Mouse (Mus musculus) lung, postnatal 10 days (tissue): ENCODE measurements around the gene Rasgrp4.
"Not testable (repeated sequence)": the region's sequence is repeated elsewhere in the genome, so short reads cannot be mapped to it uniquely, and the experiment has no call there.

ENCODE experiments used
- DNase-seq: peaks from one replicate; pipeline ENCODE4 v3.0.0; 2021

Rasgrp4 gene

GRCm38 (mm10) chr7:29134693-29135386 is at the start of gene Rasgrp4:
Rasgrp4 (plus strand) TSS chr7:29134851.
- DNase-seq: peak; percentile 50

GRCm38 (mm10) chr7:29085981-29086380 is 48.7 kb upstream of the Rasgrp4 start:
- no peak for DNase-seq

GRCm38 (mm10) chr7:29086902-29087301 is 47.7 kb upstream of the Rasgrp4 start:
- no peak for DNase-seq

DNA sequence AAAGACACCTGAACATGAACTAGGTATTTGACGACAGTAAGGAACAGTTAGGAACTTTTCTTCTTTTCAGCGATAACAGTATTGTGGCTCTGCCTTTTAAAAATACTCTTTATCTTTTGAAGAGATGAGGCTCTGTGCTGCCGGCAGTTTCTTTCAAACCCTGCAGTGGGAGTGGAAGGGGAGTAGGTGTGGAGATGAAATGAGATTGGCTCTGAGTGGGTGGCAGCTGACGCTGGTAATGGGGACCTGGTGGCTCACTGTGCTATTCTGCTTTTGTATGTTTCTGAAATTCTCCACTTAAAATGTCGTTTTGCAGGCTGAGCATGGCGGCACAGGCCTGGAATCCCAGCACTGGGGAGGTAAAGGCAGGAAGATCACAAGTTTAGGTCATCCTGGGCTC is 45.8 kb upstream of the Rasgrp4 start:
- DNase-seq: no peak

DNA sequence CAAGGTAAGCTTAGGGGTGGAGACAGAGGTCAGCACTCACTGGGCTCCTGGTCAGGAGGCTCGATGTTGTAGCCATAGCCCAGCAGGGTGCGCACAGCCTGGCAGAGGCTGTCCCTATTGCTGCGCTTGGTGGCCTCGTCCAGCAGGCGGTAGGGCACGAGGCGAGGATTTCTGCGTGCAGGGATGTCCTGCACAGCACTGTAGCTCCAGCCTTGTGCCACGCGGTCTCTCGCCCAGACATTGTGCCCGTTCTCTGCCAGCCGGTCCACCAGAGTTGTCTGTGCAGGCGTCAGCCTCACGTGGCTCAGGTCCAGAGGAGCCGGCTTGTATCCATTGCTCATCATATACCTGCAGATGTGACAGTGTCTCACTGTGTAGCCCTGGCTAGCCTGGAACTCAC is 37.5 kb upstream of the Rasgrp4 start:
- DNase-seq: no peak

GRCm38 (mm10) chr7:29101286-29102017 is 33.2 kb upstream of the Rasgrp4 start:
- no peak for DNase-seq

DNA sequence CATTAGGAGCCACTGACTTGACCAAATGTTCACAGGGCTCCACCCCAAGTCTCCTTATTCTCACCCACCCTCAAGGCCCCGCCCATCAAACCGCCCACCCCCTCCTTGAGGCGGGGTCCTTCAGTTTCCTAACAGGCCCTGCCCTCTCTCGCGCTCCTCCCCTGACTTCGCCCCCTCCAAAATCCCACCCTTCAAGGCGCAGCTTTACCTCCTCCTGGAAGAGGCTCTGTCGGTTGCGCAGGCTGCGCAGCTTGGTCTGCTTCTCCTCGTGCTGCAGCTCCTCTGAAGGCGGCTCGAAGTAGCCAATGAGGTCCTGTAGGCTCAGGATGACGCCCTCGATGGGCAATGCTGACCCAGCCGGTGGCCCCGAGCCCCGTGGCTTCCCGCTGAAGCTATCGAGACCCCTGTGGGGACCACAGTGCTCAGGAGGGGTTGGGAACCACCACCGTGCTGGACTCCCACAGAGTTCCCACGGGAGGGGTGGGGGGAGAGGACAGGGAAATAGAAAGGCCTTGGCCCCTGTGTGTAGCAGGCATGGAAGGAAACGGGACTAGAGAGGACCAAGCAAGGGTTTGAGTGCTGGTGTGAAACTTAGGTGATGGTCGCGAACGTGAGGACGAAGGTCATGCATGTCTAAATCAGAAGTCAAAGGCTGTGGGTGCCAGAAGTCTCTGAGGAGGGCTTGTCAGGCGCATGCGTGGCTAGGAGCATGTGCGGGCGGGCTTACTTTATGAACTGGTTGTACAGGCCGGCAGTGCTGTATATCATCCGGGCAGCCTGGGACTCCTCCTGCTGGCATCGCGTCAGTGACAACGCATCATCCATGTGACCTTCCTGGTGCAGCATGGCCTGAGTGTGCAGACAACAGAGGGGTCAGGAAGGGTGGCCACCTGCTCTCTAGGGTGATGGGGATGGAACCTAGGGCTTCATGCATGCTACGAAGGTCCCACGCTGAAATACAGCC is 25.4 kb upstream of the Rasgrp4 start:
- peak; percentile 77 for DNase-seq

DNA sequence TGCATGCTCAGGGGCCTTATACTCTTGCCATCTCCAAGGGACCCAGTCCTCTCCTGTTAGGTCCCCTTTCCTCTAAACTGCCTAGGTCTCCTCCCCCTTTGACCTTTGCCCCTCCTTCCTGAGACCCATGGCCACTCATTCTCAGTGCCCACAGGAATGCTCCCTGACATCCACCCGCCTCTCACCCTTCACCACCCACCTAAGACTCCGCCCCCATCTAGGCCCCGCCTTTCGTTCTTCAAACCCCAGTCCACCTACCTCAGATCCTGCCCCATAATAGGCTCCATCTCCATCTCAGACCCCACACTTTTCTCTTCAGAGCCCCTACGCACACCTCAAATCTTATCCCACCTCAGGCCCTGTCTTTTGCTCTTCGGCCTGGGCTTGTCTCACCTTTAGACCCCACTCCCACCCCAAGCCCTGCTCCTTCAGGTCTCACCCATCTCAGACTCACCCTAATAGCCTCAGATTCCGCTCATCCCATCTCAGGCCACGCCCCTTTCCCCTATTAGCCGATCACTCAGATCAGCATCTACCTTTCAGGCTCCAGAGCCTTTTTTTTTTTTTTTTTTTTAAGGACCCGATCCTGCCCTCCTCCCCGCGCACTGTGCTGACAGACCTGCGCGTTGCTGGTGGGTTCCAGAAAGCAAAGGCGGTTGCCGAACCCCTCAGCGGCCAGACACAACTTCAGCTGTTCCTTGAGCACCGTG is 16.4 kb upstream of the Rasgrp4 start:
- DNase-seq: no peak

DNA sequence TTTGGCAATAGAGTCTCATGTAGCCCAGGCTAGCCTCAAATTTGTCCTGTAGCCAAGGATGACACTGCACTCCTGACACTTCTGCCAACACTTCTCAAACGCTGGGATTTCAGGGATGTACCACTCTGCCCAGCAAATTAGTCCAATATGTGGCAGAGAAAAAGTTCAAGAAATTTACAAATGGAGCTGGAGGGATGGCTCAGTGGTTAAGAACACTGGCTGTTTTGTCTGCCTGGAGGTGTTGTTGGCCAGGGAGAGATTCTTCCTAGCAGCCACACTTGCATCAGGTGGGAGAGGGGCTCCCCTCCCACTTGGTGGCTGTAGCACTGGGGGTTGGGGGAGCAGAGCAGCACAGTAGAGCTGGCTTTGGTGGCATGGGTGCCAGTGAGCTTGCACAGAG is 15.1 kb upstream of the Rasgrp4 start:
- no peak for DNase-seq

DNA sequence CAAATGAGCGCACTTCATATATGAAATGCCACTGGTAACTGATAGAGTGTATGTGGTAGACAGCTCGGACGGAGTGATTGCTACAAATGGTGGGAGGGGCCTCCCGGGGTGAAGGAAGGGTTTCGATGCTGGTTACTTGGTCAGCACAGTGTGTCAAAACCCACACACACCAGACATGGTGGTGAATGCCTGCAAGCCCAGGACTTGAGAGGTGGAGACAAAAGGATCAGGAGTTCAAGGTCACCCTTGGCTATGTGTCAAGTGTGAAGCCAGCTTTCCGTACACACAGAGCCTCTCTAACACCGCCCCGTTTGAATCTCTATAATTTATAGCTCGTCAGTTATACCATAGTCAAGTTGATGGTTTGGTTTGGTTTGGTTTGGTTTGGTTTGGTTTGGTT is 11.8 kb upstream of the Rasgrp4 start:
- DNase-seq: no peak

GRCm38 (mm10) chr7:29123531-29124358 is 10.9 kb upstream of the Rasgrp4 start:
- DNase-seq: no peak

DNA sequence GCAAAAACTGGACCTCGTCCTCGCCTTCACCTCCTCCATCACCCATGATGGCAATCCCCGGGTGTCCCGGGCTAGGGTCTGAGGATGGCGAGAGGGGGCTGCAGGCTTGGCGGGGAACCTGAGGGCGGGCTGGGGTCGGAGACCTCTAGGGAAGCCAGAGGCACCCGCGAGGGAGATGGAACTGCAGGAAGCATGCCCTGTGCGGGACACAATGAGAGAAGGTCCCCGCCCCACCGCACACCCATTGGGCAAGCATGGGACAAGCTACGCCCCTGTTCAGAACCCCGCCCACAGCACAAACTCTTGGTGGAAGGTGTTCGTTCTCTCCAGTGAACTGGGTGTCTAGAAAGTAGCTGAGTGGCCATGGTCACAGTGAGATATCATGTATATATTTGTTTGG is 9.7 kb upstream of the Rasgrp4 start, which contains the start of gene Ryr1:
Gene Ryr1, minus strand, starts transcription at position 210 of the 400 bp plus-strand sequence.
- DNase-seq: peak; percentile 82

- DNase-seq: peak; percentile 78
Measured at GRCm38 (mm10) chr7:29126173-29126915, 8.3 kb upstream of the Rasgrp4 start.

DNA sequence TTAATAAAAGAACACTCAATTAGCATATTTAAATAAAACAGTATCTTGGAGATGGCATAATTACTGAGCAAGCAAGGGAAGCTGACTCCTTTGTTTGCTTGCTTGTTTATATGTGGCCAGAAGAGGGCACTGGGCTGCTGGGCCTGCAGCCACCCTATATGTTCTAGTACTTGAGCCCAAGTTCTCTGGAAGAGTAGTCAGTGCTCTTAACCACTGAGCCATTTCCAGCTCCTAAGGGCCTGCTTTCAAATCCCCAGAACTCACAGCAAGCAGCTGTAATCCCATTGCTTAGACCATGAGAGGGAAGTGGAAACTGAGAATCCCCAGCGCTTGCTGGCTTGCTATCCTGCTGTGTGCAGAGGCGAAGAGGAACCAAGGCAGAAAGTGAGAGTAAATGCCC is 5.9 kb upstream of the Rasgrp4 start:
- no peak for DNase-seq

- no peak for DNase-seq
Measured at GRCm38 (mm10) chr7:29134230-29134629, 421 bp upstream of the Rasgrp4 start.

- DNase-seq: no peak
Measured at GRCm38 (mm10) chr7:29137429-29137828, 2.8 kb downstream of the Rasgrp4 start.

- not testable (repeated sequence) for DNase-seq
Measured at GRCm38 (mm10) chr7:29139237-29139636, 4.6 kb downstream of the Rasgrp4 start.

DNA sequence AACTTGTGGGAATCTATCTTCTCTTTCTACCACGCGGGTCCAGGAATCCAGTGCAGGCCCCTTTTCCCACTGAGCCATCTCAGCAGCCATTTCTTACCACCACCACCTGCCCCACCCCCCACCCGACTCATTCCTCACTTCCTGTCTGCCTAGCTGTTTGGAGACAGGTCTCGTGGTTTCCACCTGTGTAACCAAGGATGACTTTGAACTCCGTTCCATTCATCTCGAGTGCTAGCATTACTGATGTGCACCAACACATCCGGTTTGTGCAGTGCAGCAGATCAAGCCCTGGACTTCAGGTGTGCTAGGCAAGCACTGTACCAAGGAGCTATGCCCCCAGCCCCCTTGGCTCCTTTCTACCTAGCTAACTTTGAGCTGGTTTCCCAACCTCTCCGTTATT is 6.8 kb downstream of the Rasgrp4 start:
- no peak for DNase-seq

DNA sequence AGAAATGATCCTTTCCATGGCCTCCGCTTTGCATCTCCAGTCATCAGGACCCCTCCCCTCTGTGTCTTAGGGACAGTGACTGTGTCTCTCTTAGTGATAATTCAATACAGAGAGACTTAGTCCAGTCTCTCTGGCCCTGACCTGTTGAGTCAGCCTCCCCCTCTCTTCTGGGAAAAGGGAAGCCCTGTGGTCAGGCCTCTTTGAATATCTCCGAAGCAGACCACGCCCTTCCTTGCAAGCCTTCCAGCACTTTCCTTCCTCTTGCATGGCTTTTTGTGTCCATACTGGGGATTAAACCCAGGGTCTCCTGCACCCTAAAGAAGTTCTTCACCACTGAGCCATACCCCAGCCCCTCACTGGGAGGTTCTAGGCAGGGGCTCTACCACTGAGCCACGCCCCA is 9.4 kb downstream of the Rasgrp4 start:
- no peak for DNase-seq

DNA sequence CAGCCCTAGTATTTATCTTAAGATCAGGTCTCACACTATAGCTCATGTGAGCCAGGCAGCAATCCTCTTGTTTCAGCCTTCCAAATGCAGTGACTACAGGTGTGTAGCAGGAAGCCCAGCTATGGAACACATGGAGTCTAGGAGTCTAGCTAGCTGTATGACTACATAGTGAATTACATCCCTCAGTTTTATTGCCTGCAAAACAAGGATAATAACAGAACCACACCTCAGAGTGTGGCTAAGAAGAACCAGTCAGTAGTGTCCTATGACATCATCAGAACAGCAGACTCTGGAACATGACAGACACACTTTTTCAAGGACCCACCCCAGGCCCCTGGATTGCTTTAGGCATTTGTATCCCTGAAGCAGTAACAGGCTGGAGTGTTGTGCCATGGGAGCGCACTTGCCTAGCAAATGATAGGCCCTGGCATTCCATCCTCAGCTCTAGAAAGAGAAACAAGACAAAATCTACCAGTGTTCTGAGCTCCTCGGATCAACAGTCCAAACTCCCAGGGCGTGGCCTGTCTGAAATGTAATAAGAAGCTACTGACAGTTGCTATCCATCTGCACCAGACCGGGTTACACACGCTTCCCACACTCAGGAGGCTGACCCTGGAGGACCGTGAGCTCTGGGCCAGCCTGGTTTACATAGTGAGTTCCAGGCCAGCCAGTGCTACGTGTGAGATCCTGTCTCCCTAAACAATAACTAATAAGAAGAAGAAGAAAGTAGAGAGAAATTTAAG is 12.1 kb downstream of the Rasgrp4 start:
- no peak for DNase-seq
